ENCODE assay signal across 14 mouse cellular contexts in the genomic region with DNA sequence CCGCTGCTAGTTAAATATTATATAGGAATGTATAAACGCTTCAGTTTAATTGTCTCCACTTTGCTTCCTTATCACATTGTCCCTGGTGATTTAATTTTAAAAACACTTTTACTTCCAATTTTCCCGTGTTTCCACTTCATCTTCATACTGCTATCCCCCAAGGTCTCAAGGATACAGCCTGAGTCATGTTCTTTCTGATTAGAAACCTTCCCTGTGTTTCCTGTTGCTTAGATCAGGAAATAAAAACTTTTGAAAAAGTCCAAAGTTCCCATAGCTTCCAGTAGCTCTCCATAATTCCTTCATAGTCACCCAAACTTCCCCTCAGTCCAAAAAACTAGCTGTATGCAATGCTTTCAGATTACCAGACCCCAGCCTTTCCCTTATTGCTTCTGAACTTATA.
"Had no signal": no experiment of that assay in that cellular context is flagged by ENCODE, and none has a peak within 500 bp of the region (broad histone marks: within the 10 kb centered on the region; RNA-seq: fewer than 3 reads in every experiment).

No protein-coding gene starts in this region.

- H3K4me1 ChIP-seq: midbrain, embryonic 13.5 days; stomach, embryonic 15.5 days had no signal

- H3K27ac ChIP-seq: kidney, postnatal 0 days; left cerebral cortex, adult 2 months; liver, embryonic 14.5 days; macrophage; midbrain, embryonic 13.5 days; stomach, embryonic 15.5 days had no signal

- H3K4me2 ChIP-seq: lung, embryonic 14.5 days; midbrain, embryonic 13.5 days; stomach, embryonic 15.5 days had no signal

- H3K9me3 ChIP-seq: midbrain, embryonic 13.5 days; stomach, embryonic 15.5 days had no signal

- H3K36me3 ChIP-seq: midbrain, embryonic 13.5 days; stomach, embryonic 15.5 days had no signal

- DNase-seq: kidney, adult 18-20 months; kidney, postnatal 25 days; layer of hippocampus, postnatal 36 days; liver, postnatal 0 days; lung, embryonic 14.5 days; thymus, postnatal 25 days had no signal

- H3K27me3 ChIP-seq: midbrain, embryonic 13.5 days; stomach, embryonic 15.5 days had no signal

- ATAC-seq: liver, postnatal 0 days; lung, postnatal 0 days; midbrain, embryonic 13.5 days; midbrain, embryonic 16.5 days had no signal

- H3K9ac ChIP-seq: liver, embryonic 14.5 days; liver, postnatal 0 days; lung, embryonic 14.5 days; midbrain, embryonic 13.5 days; stomach, embryonic 15.5 days had no signal

- H3K4me3 ChIP-seq: left cerebral cortex, adult 2 months; midbrain, embryonic 13.5 days; stomach, embryonic 15.5 days had no signal
